Mouse (Mus musculus): Measurements from ENCODE around the gene Gm21887. TPM values are rescaled to one million over a fixed set of nuclear protein-coding genes. Genes with fewer than 3 reads are reported as not detected.
A peak's percentile ranks its signal among the peaks of the same experiment; 100 is the strongest.
"Not testable (repeated sequence)": the region's sequence is repeated elsewhere in the genome, so short reads cannot be mapped to it uniquely, and the experiment has no call there.

Gm21887 gene
- polyA plus RNA-seq, 1 experiment from 2014 or later = 187 TPM

DNA sequence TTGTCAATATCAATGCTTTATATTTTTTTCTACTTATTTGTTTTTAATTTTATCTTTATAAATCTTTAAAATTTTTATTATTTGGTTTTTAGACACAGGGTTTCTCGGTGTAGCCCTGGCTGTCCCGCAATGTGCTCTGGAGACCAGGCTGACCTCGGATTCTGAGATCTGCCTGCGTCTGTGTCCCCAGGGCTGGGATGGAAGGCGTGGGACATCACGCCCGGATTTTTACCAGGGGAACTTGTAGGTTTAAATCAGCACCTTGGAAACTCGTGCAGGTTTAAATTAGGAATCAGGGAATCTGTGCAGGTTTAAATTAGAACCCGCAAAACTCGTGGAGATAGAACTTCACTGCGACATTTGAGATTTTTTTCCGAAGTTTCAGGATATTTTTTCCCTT, 11.7 kb downstream of the Gm21887 start:
- H3K27me3 ChIP-seq; H3K4me2 ChIP-seq (replicated peaks); ATAC-seq (ENCODE audit: low FRiP score, low read depth); H3K9ac ChIP-seq (replicated peaks); H3K4me1 ChIP-seq; H3K4me3 ChIP-seq: not testable (repeated sequence)
- WGBS = 74% methylated on average over 12 of the region's 12 CpGs
- H3K36me3 ChIP-seq = peaks cover 34% of the 10 kb centered on the region
- H3K9me3 ChIP-seq = peaks cover 32% of the 10 kb centered on the region
- 0 out of 2 replicates have a peak overlapping the region, but pooled peaks have one; percentile 1 for H3K27ac ChIP-seq (replicated peaks)

DNA sequence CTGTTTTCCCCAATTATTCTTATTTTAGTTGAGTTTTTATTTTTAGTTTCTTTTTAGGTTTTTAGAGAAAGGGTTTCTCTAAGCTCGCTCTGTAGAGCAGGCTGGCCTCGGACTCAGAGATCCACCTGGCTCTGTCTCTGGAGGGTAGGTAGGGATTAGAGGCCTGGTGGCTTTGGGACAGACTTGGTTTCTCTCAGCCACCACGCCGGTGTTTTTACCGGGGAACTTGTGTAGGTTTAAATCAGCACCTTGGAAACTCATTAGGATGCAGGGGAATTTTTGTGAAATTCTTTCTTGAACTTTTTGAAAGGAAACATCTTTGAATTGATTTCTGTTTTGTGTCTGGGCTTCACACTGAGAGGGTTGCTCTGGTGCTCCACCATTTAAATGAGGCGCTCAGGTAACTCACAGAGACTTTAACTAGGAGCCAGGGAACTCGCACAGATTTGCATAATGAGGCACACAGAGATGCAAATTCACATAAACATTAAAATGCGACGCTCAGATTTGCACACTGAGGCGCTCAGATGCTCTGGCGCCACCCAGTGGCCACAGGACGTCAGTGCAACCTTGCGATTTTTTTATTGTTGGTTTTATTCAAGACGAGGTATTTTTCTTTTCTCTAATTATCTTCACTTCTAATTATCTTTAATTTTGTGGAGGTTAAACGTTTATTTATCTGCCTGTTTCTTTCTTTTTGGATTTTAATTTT, 12.4 kb downstream of the Gm21887 start:
- not testable (repeated sequence) for H3K9ac ChIP-seq (replicated peaks); H3K4me1 ChIP-seq; H3K27ac ChIP-seq (replicated peaks); H3K4me2 ChIP-seq (replicated peaks); H3K27me3 ChIP-seq; H3K4me3 ChIP-seq
- WGBS = 51% methylated on average over 15 of the region's 15 CpGs
- Histone ChIP-seq H3K36me3 (peaks cover 34% of the 10 kb centered on the region), H3K9me3 (peaks cover 32% of the 10 kb centered on the region)
- ATAC-seq (ENCODE audit: low FRiP score, low read depth) = 0 out of 2 replicates have a peak, but pooled peaks have one; percentile 7

Other genes starting within 250 kb of the Gm21887 start
- gene 4933400A11Rik, start 230.0 kb upstream of the Gm21887 start, polyA plus RNA-seq (2016; fragmentation: Nextera tagmentation; extraction: Ambion mirVana) = not detected in 2 replicates